Mouse (Mus musculus) midbrain, embryonic 15.5 days (tissue): ENCODE data around the gene Zc3h7a. TPM values are rescaled to one million over a fixed set of nuclear protein-coding genes. Genes with fewer than 3 reads are reported as not detected.
"Not testable (repeated sequence)": the region's sequence is repeated elsewhere in the genome, so short reads cannot be mapped to it uniquely, and the experiment has no call there.

Experiments used
- ATAC-seq: fragments of 200-750 bp; cut with Nextera tagmentation; replicated peaks from 2 replicates; pipeline ENCODE4 v1.8.0; 2017; ENCODE audit warnings: moderate TSS enrichment
- H3K27ac ChIP-seq: fragments of 300-500 bp; sonication (generic); 2 replicates; pipeline ENCODE4 v1.5.1; 2015; ENCODE audit warnings: mild to moderate bottlenecking, inconsistent platforms
- H3K27me3 ChIP-seq: fragments of 300-500 bp; sonication (generic); replicated peaks from 2 replicates; pipeline ENCODE4 v1.6.1; 2015; ENCODE audit warnings: inconsistent platforms
- H3K36me3 ChIP-seq: fragments of 300-500 bp; sonication (generic); replicated peaks from 2 replicates; pipeline ENCODE4 v1.6.1; 2015; ENCODE audit warnings: inconsistent platforms
- H3K4me1 ChIP-seq: fragments of 300-500 bp; sonication (generic); 2 replicates; pipeline ENCODE4 v1.6.1; 2015; ENCODE audit warnings: inconsistent platforms
- H3K4me2 ChIP-seq: fragments of 300-500 bp; sonication (generic); 2 replicates; pipeline ENCODE4 v1.6.1; 2015; ENCODE audit warnings: inconsistent platforms, mild to moderate bottlenecking, moderate library complexity
- H3K4me3 ChIP-seq: fragments of 300-500 bp; sonication (generic); 2 replicates; pipeline ENCODE4 v1.5.1; 2015; ENCODE audit warnings: mild to moderate bottlenecking, inconsistent platforms
- H3K9ac ChIP-seq: fragments of 300-500 bp; sonication (generic); 2 replicates; pipeline ENCODE4 v1.6.1; 2015; ENCODE audit warnings: mild to moderate bottlenecking, inconsistent platforms
- H3K9me3 ChIP-seq: fragments of 300-500 bp; sonication (generic); 2 replicates; pipeline ENCODE4 v1.6.1; 2016; ENCODE audit warnings: inconsistent platforms
- WGBS: fragments of 180-500 bp; shearing (Covaris S2); methylation state at CpG from one replicate; pipeline ENCODE4 v1.1.7; 2015; ENCODE audit warnings: mixed read lengths; 5-methylcytosine and 5-hydroxymethylcytosine counted together
- polyA plus RNA-seq: library from polyadenylated mRNA; unstranded; fragments of >200 nt; fragmentation: Nextera tagmentation; extraction: Ambion mirVana; gene quantifications from 2 replicates; pipeline ENCODE4 v1.2.1, GENCODE M21; 2015

Gene Zc3h7a
- polyA plus RNA-seq, 1 experiment from 2014 or later: 84.6 TPM

DNA sequence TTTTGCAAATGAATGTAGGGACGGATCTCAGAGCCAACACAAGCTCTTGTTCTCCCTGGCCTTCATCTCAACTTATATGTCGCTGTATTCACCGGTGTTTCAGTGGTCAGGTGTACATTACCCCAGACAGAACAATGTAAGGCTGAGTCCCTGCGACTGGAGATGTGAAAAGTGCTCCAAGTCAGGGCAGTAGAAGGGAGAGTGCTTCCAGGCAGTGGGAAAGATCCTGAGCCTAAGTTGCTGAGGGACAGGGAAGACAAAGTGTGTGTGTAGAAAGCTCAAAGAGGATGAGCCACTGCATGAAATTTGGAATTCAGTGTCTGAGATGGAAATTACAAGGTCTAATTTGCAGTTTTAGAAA is 671 bp upstream of the Zc3h7a start:
- no peaks in the 10 kb centered on the region for H3K36me3 ChIP-seq
- no peaks in the 10 kb centered on the region for H3K9me3 ChIP-seq
- peak overlapping the region; percentile 93 for H3K27ac ChIP-seq
- no peak for ATAC-seq
- H3K27me3 ChIP-seq: no peaks in the 10 kb centered on the region
- peak overlapping the region; percentile 91 for H3K9ac ChIP-seq
- H3K4me2 ChIP-seq: peak overlapping the region; percentile 80
- H3K4me1 ChIP-seq: peaks cover 22% of the 10 kb centered on the region
- 4% methylated on average over 4 of the region's 4 CpGs for WGBS
- H3K4me3 ChIP-seq: peak overlapping the region; percentile 93

DNA sequence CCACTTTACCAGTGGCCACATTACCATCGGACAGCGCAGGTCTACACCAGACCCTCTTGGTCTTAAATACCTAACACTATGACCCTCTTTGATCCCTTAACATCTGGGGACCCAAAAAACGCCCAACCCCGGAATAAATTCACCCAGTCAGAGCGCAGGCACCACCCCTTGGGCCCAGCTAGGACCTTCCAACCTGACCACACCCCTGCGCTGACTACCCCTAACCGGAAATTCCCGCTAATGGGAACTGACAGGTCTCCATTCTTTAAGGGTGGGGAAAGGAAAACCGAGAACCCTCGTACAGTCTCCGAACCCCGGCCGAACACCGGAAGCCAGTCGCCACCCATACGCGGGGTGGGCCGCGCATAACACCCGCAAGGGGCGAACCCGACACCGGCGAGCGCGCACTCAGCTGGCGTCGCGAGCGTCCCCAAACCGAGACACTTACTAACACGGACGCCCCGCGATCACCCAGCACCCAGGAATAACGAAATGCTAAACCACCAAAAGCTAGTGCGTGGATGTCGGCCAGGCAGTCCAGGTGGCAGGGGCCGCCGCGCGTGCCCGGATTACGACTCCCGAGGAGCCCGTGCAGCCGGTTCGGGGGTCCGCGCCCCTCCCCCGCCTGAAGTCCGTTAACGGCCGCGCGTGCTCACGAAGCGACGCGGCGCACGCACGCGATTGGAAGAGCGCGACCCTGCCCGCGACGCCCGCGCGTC is 545 bp downstream of the Zc3h7a start:
- Histone ChIP-seq H3K4me2 (peak overlapping the region; percentile 80), H3K4me3 (peak overlapping the region; percentile 93), H3K9me3 (no peaks in the 10 kb centered on the region), H3K9ac (peak overlapping the region; percentile 91), H3K27ac (peak overlapping the region; percentile 93), H3K36me3 (no peaks in the 10 kb centered on the region), H3K4me1 (peaks cover 22% of the 10 kb centered on the region), H3K27me3 (no peaks in the 10 kb centered on the region)
- under 1% methylated on average over 72 of the region's 72 CpGs for WGBS
- peak; percentile 69 for ATAC-seq

DNA sequence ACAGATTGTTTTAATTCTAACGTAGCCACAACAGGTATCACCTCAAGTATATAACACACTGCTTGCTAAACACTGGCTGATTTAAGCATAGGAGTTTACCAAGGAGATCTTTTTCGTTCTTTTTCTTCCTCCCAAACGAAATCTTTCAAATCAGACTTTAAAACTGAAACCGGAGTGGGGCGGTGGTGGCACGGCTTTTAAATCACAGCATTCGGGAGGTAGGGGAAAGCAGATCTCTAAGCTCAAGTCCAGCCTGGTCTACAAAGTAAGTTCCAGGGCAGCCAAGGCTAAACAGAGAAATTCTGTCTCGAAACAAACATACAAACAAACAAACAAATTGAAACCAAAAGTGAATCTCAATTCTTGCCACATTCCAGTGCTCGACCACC is 1.1 kb downstream of the Zc3h7a start:
- no peak for ATAC-seq
- H3K4me1 ChIP-seq: peaks cover 22% of the 10 kb centered on the region
- no peaks in the 10 kb centered on the region for H3K27me3 ChIP-seq
- peak overlapping the region; percentile 93 for H3K27ac ChIP-seq
- peak overlapping the region; percentile 80 for H3K4me2 ChIP-seq
- H3K9ac ChIP-seq: peak overlapping the region; percentile 91
- H3K36me3 ChIP-seq: no peaks in the 10 kb centered on the region
- H3K9me3 ChIP-seq: no peaks in the 10 kb centered on the region
- 17% methylated on average over 9 of the region's 9 CpGs for WGBS
- peak overlapping the region; percentile 93 for H3K4me3 ChIP-seq

DNA sequence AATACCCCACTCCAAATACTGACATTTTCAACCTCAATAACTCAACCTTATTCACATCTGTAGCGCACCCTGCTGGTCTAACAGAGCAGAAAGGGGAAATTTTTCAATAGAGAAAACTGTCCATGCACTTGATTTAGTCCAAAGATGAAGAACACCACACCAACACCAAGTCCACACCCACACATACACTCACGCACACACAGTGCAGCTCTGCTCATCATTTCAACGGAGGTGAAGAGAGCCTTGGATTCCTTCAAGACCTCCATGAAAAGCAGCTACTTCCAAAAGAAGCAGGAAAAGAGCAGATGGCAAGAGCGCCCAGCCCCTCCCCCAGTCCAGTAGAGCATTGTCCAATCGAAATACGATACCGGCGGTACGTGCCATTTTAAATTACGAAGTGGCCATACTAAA is 1.5 kb downstream of the Zc3h7a start:
- Histone ChIP-seq H3K9ac (peak overlapping the region; percentile 91; the same call in 1 of the 2 replicates), H3K27ac (no peak overlapping the region), H3K4me3 (peak overlapping the region; percentile 93), H3K4me1 (peaks cover 22% of the 10 kb centered on the region), H3K4me2 (peak overlapping the region; percentile 80), H3K36me3 (no peaks in the 10 kb centered on the region), H3K27me3 (no peaks in the 10 kb centered on the region), H3K9me3 (no peaks in the 10 kb centered on the region)
- WGBS: 6% methylated on average over 10 of the region's 10 CpGs
- ATAC-seq: no peak

DNA sequence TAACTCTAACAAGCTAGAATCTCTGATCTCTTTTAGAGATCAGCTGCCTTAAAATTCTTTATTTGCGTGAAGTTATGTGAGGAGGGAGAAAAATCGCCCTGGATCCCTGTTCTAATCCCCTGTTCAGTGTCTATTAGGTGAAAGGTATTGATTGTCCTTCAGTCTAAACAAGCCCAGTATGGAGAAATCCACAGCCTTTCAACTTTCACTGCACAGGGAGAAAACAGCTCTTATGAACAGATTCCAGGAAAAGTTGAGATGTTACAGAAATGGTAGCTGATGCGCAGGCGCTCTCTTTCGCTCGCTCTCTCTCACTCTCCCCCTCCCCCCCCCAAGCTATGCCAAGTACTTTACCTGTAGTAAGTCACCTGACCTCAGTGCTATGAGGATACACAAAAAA is 4.5 kb downstream of the Zc3h7a start:
- no peaks in the 10 kb centered on the region for H3K36me3 ChIP-seq
- ATAC-seq: no peak
- no peaks in the 10 kb centered on the region for H3K9me3 ChIP-seq
- H3K9ac ChIP-seq: no peak overlapping the region
- H3K4me2 ChIP-seq: no peak overlapping the region
- H3K27ac ChIP-seq: no peak overlapping the region
- WGBS: 92% methylated on average over 6 of the region's 6 CpGs
- H3K4me1 ChIP-seq: peaks cover 17% of the 10 kb centered on the region
- H3K4me3 ChIP-seq: no peak overlapping the region
- no peaks in the 10 kb centered on the region for H3K27me3 ChIP-seq

DNA sequence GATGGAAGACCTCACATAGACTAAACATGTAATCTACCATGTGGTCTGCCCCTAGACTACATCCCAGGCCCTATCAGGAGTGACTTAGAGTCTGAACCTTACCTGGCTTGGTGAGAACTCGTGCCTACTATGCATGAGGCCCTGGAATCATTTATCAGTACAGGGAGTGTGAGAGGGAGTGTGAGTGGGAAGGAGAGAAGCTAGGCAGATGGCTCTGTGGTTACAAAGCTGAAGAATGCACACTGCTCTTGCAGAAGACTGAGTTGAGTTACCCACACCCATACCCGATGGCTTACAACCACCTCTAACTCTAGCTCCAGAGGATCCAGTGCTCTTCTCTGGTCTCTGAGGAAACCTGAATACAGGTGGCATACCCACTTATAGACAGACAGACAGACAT is 9.8 kb downstream of the Zc3h7a start:
- H3K4me3 ChIP-seq: no peak overlapping the region
- no peak overlapping the region for H3K9ac ChIP-seq
- H3K9me3 ChIP-seq: no peaks in the 10 kb centered on the region
- H3K27me3 ChIP-seq: no peaks in the 10 kb centered on the region
- WGBS: 98% methylated on average over 2 of the region's 2 CpGs
- no peak for ATAC-seq
- no peaks in the 10 kb centered on the region for H3K4me1 ChIP-seq
- no peak overlapping the region for H3K4me2 ChIP-seq
- H3K27ac ChIP-seq: no peak overlapping the region
- H3K36me3 ChIP-seq: peaks cover 13% of the 10 kb centered on the region; the same call in 1 of the 2 replicates

DNA sequence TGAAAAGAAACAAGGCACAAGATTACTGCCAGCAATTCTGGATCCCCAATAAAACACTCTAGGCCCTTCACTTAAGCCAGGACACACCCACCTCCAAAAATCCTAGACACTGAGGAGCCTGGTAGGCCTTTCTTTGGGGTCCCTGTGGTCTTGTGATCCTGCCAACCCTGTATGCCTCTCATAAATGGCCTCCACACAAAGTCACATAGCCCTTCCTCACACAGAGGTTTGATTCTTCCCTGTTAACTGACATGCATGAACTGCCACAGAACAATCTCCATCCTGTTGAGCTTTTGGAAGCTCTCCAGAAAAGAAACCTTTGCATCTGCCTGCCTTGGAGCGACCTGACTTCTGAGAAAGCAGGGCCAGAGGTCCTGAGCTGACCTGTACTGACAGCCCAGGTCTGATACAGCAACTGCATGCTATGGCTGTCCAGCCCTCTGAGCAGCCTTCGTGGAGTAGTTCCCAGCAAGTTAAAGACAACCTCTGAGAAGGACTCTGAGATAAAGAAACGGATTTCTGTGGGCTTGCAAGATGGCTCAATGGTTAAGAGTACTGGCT is 11.4 kb downstream of the Zc3h7a start:
- no peak overlapping the region for H3K4me2 ChIP-seq
- H3K27me3 ChIP-seq: no peaks in the 10 kb centered on the region
- 85% methylated on average over 3 of the region's 3 CpGs for WGBS
- no peak overlapping the region for H3K9ac ChIP-seq
- no peak for ATAC-seq
- H3K36me3 ChIP-seq: peaks cover 15% of the 10 kb centered on the region; the same call in 1 of the 2 replicates
- no peaks in the 10 kb centered on the region for H3K9me3 ChIP-seq
- no peak overlapping the region for H3K27ac ChIP-seq
- H3K4me1 ChIP-seq: no peaks in the 10 kb centered on the region
- no peak overlapping the region for H3K4me3 ChIP-seq

DNA sequence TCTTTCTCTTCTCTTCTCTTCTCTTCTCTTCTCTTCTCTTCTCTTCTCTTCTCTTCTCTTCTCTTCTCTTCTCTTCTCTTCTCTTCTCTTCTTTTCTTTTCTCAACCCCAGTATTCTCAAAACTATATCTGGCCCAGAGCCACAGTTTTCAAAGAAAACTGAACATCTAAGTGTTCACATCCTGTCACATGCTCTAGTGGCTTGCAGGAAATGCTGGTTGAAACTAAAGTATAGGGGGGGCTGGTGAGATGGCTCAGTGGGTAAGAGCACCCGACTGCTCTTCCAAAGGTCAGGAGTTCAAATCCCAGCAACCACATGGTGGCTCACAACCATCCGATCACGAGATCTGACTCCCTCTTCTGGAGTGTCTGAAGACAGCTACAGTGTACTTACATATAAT is 18.5 kb downstream of the Zc3h7a start:
- not testable (repeated sequence) for H3K27me3 ChIP-seq, ATAC-seq, H3K9me3 ChIP-seq, H3K4me3 ChIP-seq, H3K4me1 ChIP-seq, H3K4me2 ChIP-seq, H3K27ac ChIP-seq, H3K9ac ChIP-seq
- WGBS: 80% methylated on average over 1 of the region's 3 CpGs
- H3K36me3 ChIP-seq: peaks cover 53% of the 10 kb centered on the region

DNA sequence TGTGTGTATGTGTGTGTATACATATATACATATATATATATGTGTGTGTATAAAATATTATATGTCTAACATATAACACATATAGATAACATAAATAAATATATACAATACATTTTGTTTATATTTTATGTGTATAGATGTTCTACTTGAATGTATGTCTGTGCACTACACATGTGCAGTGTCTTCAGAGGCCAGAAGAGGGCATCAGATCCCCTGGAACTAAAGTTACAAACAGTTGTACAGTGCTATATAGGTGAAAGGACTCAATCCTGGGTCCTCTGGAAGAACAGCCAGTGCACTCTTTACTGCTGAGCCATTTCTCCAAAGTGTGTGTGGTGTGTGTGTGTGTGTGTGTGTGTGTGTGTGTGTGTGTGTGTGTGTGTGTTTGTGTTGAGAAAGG is 21.7 kb downstream of the Zc3h7a start:
- Histone ChIP-seq H3K4me2 (no peak overlapping the region), H3K36me3 (peaks cover 48% of the 10 kb centered on the region), H3K4me3 (no peak overlapping the region), H3K9ac (no peak overlapping the region), H3K27ac (no peak overlapping the region), H3K9me3 (no peaks in the 10 kb centered on the region), H3K4me1 (no peaks in the 10 kb centered on the region), H3K27me3 (no peaks in the 10 kb centered on the region)
- no peak for ATAC-seq

DNA sequence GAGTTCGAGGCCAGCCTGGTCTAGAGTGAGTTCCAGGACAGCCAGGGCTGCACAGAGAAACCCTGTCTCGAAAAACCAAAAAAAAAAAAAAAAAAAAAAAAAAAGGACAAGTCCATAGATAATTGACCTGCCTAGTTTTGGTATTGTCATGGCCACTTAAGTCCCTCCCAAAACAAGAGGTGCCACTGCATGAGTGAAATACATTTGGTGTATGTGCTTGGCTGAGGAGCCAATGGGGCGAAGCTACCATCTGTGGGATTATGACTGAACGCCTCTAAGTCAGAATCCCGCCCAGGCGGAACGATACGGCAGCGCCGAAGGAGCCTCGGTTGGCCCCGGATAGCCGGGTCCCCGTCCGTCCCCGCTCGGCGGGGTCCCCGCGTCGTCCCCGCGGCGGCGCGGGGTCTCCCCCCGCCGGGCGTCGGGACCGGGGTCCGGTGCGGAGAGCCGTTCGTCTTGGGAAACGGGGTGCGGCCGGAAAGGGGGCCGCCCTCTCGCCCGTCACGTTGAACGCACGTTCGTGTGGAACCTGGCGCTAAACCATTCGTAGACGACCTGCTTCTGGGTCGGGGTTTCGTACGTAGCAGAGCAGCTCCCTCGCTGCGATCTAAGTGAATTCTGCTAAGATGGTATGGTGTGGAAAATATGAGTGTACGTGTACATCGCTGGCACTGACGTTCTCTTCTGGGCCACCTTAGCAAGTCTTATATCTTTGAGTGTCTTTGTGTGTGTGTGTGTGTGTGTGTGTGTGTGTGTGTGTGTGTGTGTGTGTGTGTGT is 32.3 kb downstream of the Zc3h7a start:
- not testable (repeated sequence) for H3K4me2 ChIP-seq, H3K4me3 ChIP-seq, H3K9me3 ChIP-seq, H3K9ac ChIP-seq, H3K4me1 ChIP-seq, H3K27me3 ChIP-seq, ATAC-seq, H3K27ac ChIP-seq
- 17% methylated on average over 56 of the region's 56 CpGs for WGBS
- peaks cover 29% of the 10 kb centered on the region for H3K36me3 ChIP-seq

DNA sequence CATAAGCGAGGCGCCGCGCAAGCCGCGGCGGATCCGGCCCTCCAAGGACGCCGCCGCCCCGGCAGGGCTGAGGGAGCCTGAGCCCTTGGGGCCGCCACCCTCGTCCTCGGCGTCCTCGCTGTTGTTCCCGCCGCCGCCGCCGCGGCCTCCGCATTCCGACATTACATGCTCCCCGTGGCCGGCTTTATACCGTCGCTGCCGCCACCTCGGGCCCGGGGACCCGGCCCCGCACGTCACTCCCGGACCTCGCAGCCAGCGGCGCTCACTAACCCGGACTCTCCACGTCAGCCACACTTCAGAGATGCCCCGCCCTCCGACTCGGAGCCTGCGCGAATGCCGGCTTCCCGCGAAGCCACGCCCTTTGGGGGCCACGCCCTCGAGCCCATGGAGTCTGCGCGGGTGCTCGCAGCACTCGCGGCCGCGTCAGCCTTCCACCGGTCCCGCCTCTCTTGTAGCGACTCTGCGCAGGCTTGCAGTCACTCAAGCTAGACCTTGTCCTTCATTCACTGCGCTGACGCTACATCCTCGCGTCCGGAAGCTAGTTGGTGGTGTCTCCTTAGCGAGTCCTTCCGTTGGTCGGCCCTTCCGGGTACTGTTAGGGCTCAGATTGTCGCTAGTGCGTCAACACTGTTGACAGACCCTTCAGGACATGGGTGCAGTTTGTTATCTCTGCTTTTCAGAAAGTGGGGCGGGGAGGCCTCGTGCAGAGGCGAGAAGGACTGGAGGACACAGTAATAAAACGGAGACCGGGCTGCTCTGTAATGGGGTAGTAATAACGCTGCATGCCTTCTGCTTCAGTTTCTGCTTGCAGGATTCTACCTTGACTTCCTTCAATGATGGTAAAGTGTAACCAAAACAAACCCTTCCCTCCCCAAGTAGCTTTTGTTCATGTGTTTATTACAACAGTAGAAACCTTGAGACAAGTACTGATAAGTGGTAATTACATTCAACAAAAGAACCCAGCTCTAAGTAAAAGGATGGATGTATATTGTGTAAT is 41.5 kb downstream of the Zc3h7a start, which contains the start of gene Txndc11:
Gene Txndc11, minus strand, starts transcription at position 303 of the 997 bp plus-strand sequence.
- peak within 1 kb of the TSS; percentile 90 for H3K27ac ChIP-seq
- peak within 1 kb of the TSS; percentile 93 for H3K4me3 ChIP-seq
- under 1% methylated on average over 80 of the region's 80 CpGs for WGBS
- peak within 1 kb of the TSS; percentile 71 for H3K4me2 ChIP-seq
- peak; percentile 99 for ATAC-seq
- H3K36me3 ChIP-seq: peaks cover 10% of the 10 kb centered on the region
- H3K9me3 ChIP-seq: no peaks in the 10 kb centered on the region
- H3K27me3 ChIP-seq: no peaks in the 10 kb centered on the region
- peak within 1 kb of the TSS; percentile 95 for H3K9ac ChIP-seq
- H3K4me1 ChIP-seq: peaks cover 27% of the 10 kb centered on the region
